Mouse (Mus musculus): ENCODE measurements around the gene Klhdc1.

The Klhdc1 gene

GRCm38 (mm10) chr12:69240876-69241275 lies at the start of gene Klhdc1:
Gene Klhdc1 (plus strand): TSS chr12:69241176.
- no peak for DNase-seq (ENCODE audit: extremely low read depth, low read depth, low spot score)

GRCm38 (mm10) chr12:69191396-69191795 lies 49.6 kb upstream of the Klhdc1 start:
- no peak for DNase-seq (ENCODE audit: extremely low read depth, low read depth, low spot score)

- no peak for DNase-seq (ENCODE audit: extremely low read depth, low read depth, low spot score)
Observed at GRCm38 (mm10) chr12:69192637-69193036, 48.3 kb upstream of the Klhdc1 start.

- DNase-seq (ENCODE audit: extremely low read depth, low read depth, low spot score): no peak
Observed at GRCm38 (mm10) chr12:69196444-69197377, 44.3 kb upstream of the Klhdc1 start, which contains the start of gene Gm49383. Gene Gm49383 (minus strand): TSS chr12:69197104.

- DNase-seq (ENCODE audit: extremely low read depth, low read depth, low spot score): no peak
Observed at GRCm38 (mm10) chr12:69197378-69198163, 43.4 kb upstream of the Klhdc1 start.

- DNase-seq (ENCODE audit: extremely low read depth, low read depth, low spot score): no peak
Observed at GRCm38 (mm10) chr12:69198164-69198535, 42.8 kb upstream of the Klhdc1 start, which contains the start of gene Dnaaf2. Gene Dnaaf2 (minus strand): TSS chr12:69198429.

GRCm38 (mm10) chr12:69198985-69199384 lies 42.0 kb upstream of the Klhdc1 start:
- DNase-seq (ENCODE audit: extremely low read depth, low read depth, low spot score): no peak

GRCm38 (mm10) chr12:69204052-69204833 lies 36.7 kb upstream of the Klhdc1 start, which contains the start of gene Gm49384:
Gene Gm49384 (minus strand): TSS chr12:69204267.
- DNase-seq (ENCODE audit: extremely low read depth, low read depth, low spot score): no peak

GRCm38 (mm10) chr12:69207396-69207795 lies 33.6 kb upstream of the Klhdc1 start:
- DNase-seq (ENCODE audit: extremely low read depth, low read depth, low spot score): no peak

- no peak for DNase-seq (ENCODE audit: extremely low read depth, low read depth, low spot score)
Observed at GRCm38 (mm10) chr12:69207926-69208325, 33.0 kb upstream of the Klhdc1 start.

- no peak for DNase-seq (ENCODE audit: extremely low read depth, low read depth, low spot score)
Observed at GRCm38 (mm10) chr12:69208520-69208919, 32.5 kb upstream of the Klhdc1 start.

- DNase-seq (ENCODE audit: extremely low read depth, low read depth, low spot score): no peak
Observed at GRCm38 (mm10) chr12:69210056-69210979, 30.7 kb upstream of the Klhdc1 start.

GRCm38 (mm10) chr12:69211057-69211456 lies 29.9 kb upstream of the Klhdc1 start:
- DNase-seq (ENCODE audit: extremely low read depth, low read depth, low spot score): no peak

GRCm38 (mm10) chr12:69213186-69213777 lies 27.7 kb upstream of the Klhdc1 start:
- no peak for DNase-seq (ENCODE audit: extremely low read depth, low read depth, low spot score)

GRCm38 (mm10) chr12:69214393-69214792 lies 26.6 kb upstream of the Klhdc1 start:
- DNase-seq (ENCODE audit: extremely low read depth, low read depth, low spot score): no peak

GRCm38 (mm10) chr12:69215000-69215785 lies 25.8 kb upstream of the Klhdc1 start:
- peak; percentile 87 for DNase-seq (ENCODE audit: extremely low read depth, low read depth, low spot score)

- DNase-seq (ENCODE audit: extremely low read depth, low read depth, low spot score): no peak
Observed at GRCm38 (mm10) chr12:69216587-69216986, 24.4 kb upstream of the Klhdc1 start.

GRCm38 (mm10) chr12:69220613-69221277 lies 20.2 kb upstream of the Klhdc1 start:
- no peak for DNase-seq (ENCODE audit: extremely low read depth, low read depth, low spot score)

Data from fat pad, adult 2 months (tissue).